Mouse (Mus musculus): Measurements from ENCODE around the gene Smcr8.

Gene Smcr8

GRCm38 (mm10) chr11:60776829-60777740, at the start of gene Smcr8, which contains the start of gene Top3a:
Gene Smcr8, plus strand, starts transcription at chr11:60777524.
Gene Top3a, minus strand, starts transcription at chr11:60777365.
- DNase-seq (ENCODE audit: low spot score), result peak; percentile 81

- DNase-seq (ENCODE audit: low spot score), result peak; percentile 91
Observed at GRCm38 (mm10) chr11:60728260-60728761, 49.0 kb upstream of the Smcr8 start, which contains the start of gene Mief2. Gene Mief2, plus strand, starts transcription at chr11:60728398.

- DNase-seq (ENCODE audit: low spot score), result peak; percentile 23
Observed at GRCm38 (mm10) chr11:60729217-60729641, 48.1 kb upstream of the Smcr8 start.

GRCm38 (mm10) chr11:60730169-60730568, 47.2 kb upstream of the Smcr8 start:
- no peak for DNase-seq (ENCODE audit: low spot score)

- no peak for DNase-seq (ENCODE audit: low spot score)
Observed at GRCm38 (mm10) chr11:60731251-60731650, 46.1 kb upstream of the Smcr8 start.

GRCm38 (mm10) chr11:60734206-60734605, 43.1 kb upstream of the Smcr8 start:
- DNase-seq (ENCODE audit: low spot score), result no peak

GRCm38 (mm10) chr11:60735191-60735590, 42.1 kb upstream of the Smcr8 start:
- DNase-seq (ENCODE audit: low spot score), result no peak

- DNase-seq (ENCODE audit: low spot score), result no peak
Observed at GRCm38 (mm10) chr11:60736491-60736890, 40.8 kb upstream of the Smcr8 start.

GRCm38 (mm10) chr11:60737450-60737849, 39.9 kb upstream of the Smcr8 start:
- DNase-seq (ENCODE audit: low spot score), result no peak

GRCm38 (mm10) chr11:60740321-60740720, 37.0 kb upstream of the Smcr8 start:
- DNase-seq (ENCODE audit: low spot score), result no peak

GRCm38 (mm10) chr11:60755570-60755969, 21.8 kb upstream of the Smcr8 start:
- no peak for DNase-seq (ENCODE audit: low spot score)

GRCm38 (mm10) chr11:60761681-60762080, 15.6 kb upstream of the Smcr8 start:
- DNase-seq (ENCODE audit: low spot score), result no peak

GRCm38 (mm10) chr11:60766969-60767368, 10.4 kb upstream of the Smcr8 start:
- DNase-seq (ENCODE audit: low spot score), result no peak

- DNase-seq (ENCODE audit: low spot score), result no peak
Observed at GRCm38 (mm10) chr11:60769322-60769721, 8.0 kb upstream of the Smcr8 start.

- DNase-seq (ENCODE audit: low spot score), result no peak
Observed at GRCm38 (mm10) chr11:60770776-60771175, 6.5 kb upstream of the Smcr8 start.

GRCm38 (mm10) chr11:60772161-60772560, 5.2 kb upstream of the Smcr8 start:
- no peak for DNase-seq (ENCODE audit: low spot score)

- DNase-seq (ENCODE audit: low spot score), result no peak
Observed at GRCm38 (mm10) chr11:60774158-60774689, 3.1 kb upstream of the Smcr8 start.

GRCm38 (mm10) chr11:60774841-60775240, 2.5 kb upstream of the Smcr8 start:
- no peak for DNase-seq (ENCODE audit: low spot score)

- DNase-seq (ENCODE audit: low spot score), result no peak
Observed at GRCm38 (mm10) chr11:60775578-60775977, 1.7 kb upstream of the Smcr8 start.

- DNase-seq (ENCODE audit: low spot score), result no peak
Observed at GRCm38 (mm10) chr11:60776107-60776828, 1.1 kb upstream of the Smcr8 start.

GRCm38 (mm10) chr11:60777801-60778370, 562 bp downstream of the Smcr8 start:
- no peak for DNase-seq (ENCODE audit: low spot score)

- DNase-seq (ENCODE audit: low spot score), result no peak
Observed at GRCm38 (mm10) chr11:60779673-60780189, 2.4 kb downstream of the Smcr8 start.

Measured in ovary, postnatal 36 days (tissue).